Mouse (Mus musculus) NIH3T3 (cell line): ENCODE results near the gene Mrrf.

Source experiments
- DNase-seq: peaks from one replicate; pipeline ENCODE4 v3.0.0-alpha.2; 2012; ENCODE audit warnings: low read depth

Mrrf gene

DNA sequence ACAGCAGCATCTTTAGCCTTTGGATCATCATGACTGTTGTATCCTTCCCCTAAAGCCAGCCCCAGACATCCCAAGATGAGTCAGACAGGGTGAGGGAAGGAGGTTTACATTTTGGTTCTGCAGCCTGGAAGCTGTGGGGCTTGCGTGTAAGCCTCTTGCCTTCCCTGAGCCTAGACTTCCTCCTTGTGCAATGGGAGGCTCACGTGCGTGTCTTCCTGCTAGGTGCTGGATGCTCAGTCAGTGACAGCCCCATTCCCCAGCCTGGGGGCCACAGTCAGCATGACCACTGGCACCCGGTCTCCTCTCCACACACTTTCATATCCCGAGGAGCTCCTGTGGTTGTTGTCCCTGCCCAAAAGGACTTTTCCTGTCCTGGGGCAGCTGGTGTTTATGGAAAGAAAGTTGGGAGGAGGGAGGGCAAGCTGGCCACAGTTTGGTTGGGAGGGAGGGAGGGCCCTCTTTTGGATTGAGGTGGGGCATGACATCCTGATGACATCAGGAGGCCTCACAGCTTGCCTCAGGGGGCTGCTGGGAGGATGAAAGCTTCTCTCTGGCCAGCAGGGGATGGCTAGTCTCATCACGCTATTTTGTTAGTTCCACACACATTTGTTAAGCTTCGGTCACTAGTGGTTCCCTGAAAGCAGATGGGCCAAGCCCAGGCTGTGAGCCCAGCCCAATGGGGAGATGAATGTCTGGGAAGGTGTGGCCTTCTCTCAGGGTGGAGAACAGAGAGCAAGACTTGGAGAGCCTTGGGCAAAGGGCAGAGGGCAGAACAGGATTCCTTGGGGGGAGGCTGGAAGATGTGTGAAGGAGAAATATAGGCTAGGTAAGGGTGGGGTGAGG is 98.6 kb downstream of the Mrrf start:
- peak; percentile 85 for DNase-seq

DNA sequence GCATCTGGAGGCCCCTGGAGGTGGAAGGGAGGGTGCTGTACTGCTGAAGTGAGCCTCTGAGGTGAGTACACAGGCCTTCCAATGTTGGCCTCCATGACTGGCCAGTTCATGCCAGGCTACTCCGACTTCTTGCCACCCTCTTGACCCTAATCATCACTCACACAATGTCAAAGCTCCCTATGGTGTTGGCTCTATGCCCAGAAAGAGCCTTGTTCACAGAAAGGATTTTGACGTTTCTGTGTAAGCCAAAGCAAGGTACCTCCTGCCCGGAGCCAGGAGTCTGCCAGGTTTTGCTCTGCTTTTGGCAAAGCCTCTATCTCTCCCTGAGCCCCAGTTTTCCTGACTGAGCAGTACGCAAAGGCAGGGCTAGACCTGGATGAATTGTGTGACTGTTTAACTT is 99.7 kb downstream of the Mrrf start:
- peak; percentile 90 for DNase-seq

DNA sequence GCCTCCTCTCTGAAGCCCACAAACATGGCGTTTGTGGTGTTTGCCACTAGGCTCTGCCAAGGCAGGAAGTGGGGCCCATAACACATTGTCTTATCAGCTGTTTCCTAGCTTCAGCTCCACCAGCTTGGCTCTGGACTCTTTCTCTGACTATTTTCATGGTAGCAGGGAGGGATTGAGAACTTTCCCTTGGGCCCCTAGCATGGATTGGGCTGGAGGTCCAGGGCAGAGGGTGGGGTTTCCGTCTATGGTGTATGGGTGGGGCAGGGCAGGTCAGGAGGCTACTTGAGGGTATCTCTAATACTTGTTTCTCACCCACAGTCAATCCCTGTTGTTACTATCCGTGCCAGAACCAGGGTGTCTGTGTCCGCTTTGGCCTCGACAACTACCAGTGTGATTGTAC is 100.7 kb downstream of the Mrrf start:
- no peak for DNase-seq

DNA sequence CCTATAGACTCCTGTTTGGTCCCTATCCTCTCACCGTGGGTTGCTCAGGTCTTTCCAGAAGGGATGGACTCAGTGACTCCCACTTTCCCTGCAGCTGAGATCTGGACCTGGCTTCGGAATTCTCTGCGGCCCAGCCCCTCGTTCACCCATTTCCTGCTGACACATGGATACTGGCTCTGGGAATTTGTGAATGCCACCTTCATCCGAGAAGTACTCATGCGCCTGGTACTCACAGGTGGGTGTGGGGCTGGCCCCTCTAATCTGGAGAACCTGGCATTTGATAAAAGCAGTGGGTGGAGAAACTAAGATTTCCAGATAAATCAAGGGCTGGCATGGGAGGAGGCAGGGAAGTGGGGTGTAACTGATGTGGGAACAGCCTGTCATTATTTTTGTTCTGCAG is 101.4 kb downstream of the Mrrf start:
- no peak for DNase-seq

DNA sequence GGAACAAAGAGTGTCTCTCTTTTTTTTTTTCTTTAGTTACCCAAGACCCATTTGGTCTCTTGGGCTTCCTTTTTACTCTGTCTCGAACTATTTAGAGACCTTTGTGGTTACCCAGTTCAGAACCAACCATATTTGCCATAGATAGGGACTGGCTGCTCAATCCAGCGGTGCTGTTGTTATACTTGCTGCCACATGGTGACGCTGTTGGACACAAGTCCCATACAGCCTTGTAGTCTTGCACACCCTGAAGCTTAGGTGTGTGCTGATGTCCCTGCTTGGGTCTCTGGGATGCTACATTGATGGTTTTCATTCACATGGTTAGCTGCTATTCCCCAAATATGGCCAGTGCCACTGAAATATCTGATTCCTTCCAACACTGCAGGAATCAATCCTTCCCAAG is 102.3 kb downstream of the Mrrf start:
- peak; percentile 59 for DNase-seq

DNA sequence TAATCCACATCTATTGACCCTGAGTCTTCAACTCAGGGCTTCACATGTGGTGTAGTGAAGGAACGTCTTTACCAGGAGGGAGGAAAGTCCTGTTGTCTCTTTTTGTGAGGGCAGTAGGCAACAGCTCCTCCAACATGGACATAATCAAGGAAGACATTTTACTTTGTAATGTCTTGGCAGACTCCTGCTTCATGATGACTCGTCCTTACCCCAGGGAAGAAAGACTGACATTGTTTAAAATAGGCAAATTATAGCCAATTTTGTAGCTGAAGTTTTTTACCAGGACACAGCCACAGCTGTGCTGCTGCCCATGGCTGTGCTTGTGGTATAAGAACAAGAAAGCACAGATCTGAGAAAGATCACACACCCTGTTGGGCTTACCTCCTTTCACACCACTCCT is 102.8 kb downstream of the Mrrf start:
- peak; percentile 72 for DNase-seq
